Mouse (Mus musculus): Measurements from ENCODE around the gene Ccdc190.

DNA sequence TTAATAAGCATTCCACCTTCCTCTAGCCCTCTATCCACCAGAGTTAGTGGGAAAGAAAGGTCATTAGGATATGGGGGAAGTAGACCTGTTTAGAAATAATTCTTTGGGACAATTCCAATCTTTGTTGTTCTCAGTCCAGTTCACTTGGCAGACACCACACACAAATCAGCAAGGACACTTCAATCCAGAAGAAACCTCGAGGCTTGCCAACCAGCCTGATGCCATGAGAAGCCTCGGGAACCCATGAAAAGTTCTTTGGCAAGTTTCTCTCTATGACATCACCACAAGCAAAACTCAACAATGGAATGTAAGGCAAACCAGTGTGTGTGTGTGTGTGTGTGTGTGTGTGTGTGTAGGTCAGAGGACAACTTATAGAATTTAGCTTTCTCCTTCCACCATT lies 3.9 kb upstream of the Ccdc190 start:
- TF ChIP-seq CTCF (IDR thresholded peaks at IDR 0.05; ENCODE audit: borderline replicate concordance, insufficient read depth, low read depth, low read length) (no peak), POLR2A (IDR thresholded peaks at IDR 0.05; ENCODE audit: borderline replicate concordance, insufficient read depth, low read length) (no peak)

Measured in cerebellum, adult 2 months (tissue).